Mouse (Mus musculus) lung, embryonic 15.5 days (tissue): ENCODE results near the gene Sypl2. TPM values are rescaled to one million over a fixed set of nuclear protein-coding genes. Genes with fewer than 3 reads are reported as not detected.
A peak's percentile ranks its signal among the peaks of the same experiment; 100 is the strongest.

Source experiments
- ATAC-seq: fragments of 200-750 bp; cut with Nextera tagmentation; 2 replicates; pipeline ENCODE4 v1.8.0; 2017; ENCODE audit warnings: moderate number of reproducible peaks, borderline replicate concordance; ENCODE audit not compliant: low FRiP score, low TSS enrichment; ENCODE audit errors: extremely low read depth
- H3K27ac ChIP-seq: fragments of 300-500 bp; sonication (generic); 2 replicates; pipeline ENCODE4 v1.5.1; 2015; ENCODE audit warnings: moderate library complexity, mild to moderate bottlenecking, inconsistent platforms
- H3K27me3 ChIP-seq: fragments of 300-500 bp; sonication (generic); 2 replicates; pipeline ENCODE4 v1.6.1; 2015; ENCODE audit warnings: inconsistent platforms
- H3K36me3 ChIP-seq: fragments of 300-500 bp; sonication (generic); 2 replicates; pipeline ENCODE4 v1.6.1; 2015; ENCODE audit warnings: inconsistent platforms
- H3K4me1 ChIP-seq: fragments of 300-500 bp; sonication (generic); 2 replicates; pipeline ENCODE4 v1.6.1; 2015; ENCODE audit warnings: inconsistent platforms
- H3K4me2 ChIP-seq: fragments of 300-500 bp; sonication (generic); 2 replicates; pipeline ENCODE4 v1.6.1; 2015; ENCODE audit warnings: inconsistent platforms, mild to moderate bottlenecking, moderate library complexity
- H3K4me3 ChIP-seq: fragments of 300-500 bp; sonication (generic); 2 replicates; pipeline ENCODE4 v1.5.1; 2015; ENCODE audit warnings: mild to moderate bottlenecking, inconsistent platforms
- H3K9ac ChIP-seq: fragments of 300-500 bp; sonication (generic); 2 replicates; pipeline ENCODE4 v1.6.1; 2015; ENCODE audit warnings: inconsistent platforms
- H3K9me3 ChIP-seq: fragments of 300-500 bp; sonication (generic); 2 replicates; pipeline ENCODE4 v1.6.1; 2016; ENCODE audit warnings: inconsistent platforms
- WGBS: fragments of 180-500 bp; shearing (Covaris S2); methylation state at CpG from one replicate; pipeline ENCODE4 v1.1.7; 2015; 5-methylcytosine and 5-hydroxymethylcytosine counted together
- polyA plus RNA-seq: library from polyadenylated mRNA; unstranded; fragments of >200 nt; fragmentation: Nextera tagmentation; extraction: Ambion mirVana; gene quantifications from 2 replicates; pipeline ENCODE4 v1.2.1, GENCODE M21; 2015

The Sypl2 gene
- polyA plus RNA-seq, 1 experiment from 2014 or later = 0.42 TPM

DNA sequence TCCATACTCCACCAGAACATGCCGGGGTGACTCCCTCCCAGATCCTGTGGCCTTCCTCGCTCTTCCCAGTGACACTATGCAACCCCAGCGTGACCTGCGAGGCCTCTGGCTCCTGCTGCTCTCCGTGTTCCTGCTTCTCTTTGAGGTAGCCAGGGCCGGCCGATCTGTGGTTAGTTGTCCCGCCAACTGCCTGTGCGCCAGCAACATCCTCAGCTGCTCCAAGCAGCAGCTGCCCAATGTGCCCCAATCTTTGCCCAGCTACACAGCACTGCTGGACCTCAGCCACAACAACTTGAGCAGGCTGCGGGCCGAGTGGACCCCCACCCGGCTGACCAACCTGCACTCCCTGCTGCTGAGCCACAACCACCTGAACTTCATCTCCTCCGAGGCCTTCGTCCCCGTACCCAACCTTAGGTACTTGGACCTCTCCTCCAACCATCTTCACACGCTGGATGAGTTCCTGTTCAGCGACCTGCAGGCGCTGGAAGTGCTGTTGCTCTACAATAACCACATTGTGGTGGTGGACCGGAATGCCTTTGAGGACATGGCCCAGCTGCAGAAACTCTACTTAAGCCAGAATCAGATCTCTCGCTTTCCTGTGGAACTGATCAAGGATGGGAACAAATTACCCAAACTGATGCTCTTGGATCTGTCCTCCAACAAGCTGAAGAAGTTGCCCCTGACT lies 39.2 kb downstream of the Sypl2 start:
- Histone ChIP-seq H3K27me3 (peaks cover 14% of the 10 kb centered on the region), H3K9me3 (no peaks in the 10 kb centered on the region), H3K9ac (no peak overlapping the region), H3K4me3 (peak overlapping the region; percentile 66; the same call in 1 of the 2 replicates), H3K27ac (no peak overlapping the region), H3K4me2 (peak overlapping the region; percentile 97; the same call in 1 of the 2 replicates), H3K4me1 (peaks cover 26% of the 10 kb centered on the region), H3K36me3 (no peaks in the 10 kb centered on the region)
- no peak for ATAC-seq
- 57% methylated on average over 20 of the region's 20 CpGs for WGBS

DNA sequence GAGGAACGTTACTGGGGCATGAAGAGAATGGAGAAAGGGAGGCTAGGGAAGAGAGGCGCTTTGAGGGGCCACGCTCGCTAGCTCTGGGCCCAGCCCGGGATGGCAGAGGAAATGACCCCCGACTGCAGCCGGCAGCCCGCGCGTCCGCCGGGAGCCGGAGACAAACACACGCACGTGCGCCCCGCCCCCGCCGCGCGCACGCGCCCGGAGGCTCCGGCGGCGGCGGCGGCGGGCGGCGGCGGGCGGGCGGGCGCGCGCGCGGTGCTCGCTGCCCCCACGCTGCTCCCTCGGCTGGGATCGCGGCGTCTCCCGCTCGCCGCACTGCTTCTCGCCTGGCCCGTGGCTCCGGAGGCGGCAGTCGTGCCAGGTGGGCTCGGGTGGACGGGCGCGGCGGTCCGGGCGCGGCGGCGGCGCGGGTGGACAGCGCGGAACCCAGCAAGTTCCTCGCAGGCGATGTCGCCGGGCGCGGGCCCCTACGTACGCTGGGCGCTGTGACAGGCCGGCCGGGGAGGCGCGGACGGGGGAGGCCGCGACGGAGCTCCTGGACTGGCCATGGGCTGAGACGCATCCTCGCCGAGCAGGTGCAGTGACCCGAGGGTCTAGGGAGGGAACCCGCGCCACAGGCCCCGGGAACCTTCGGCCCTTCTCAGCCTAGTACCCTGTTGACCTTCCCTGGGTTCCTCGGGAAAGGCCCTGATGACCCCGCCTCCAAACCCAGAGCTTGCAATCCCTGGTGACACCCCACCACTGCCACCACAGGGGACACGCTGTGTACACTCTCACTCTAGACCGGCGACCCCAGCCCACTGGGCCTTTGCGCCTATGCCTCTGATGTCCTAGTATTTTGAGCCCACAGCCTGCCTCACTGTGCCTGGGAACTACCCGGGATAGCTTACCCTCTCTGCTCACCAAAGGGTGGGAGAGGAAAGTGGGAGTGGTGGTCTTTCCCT lies 40.1 kb downstream of the Sypl2 start, which contains the start of gene Amigo1:
Amigo1 (plus strand) TSS at position 238 of the 950 bp plus-strand sequence.
- peak; percentile 66; the same call in 1 of the 2 replicates for ATAC-seq
- Histone ChIP-seq H3K27ac (no peak within 1 kb of the TSS), H3K36me3 (no peaks in the 10 kb centered on the region), H3K4me3 (peak within 1 kb of the TSS; percentile 66), H3K4me2 (peak within 1 kb of the TSS; percentile 97), H3K4me1 (peaks cover 26% of the 10 kb centered on the region), H3K27me3 (peaks cover 14% of the 10 kb centered on the region), H3K9ac (peak within 1 kb of the TSS; percentile 62), H3K9me3 (no peaks in the 10 kb centered on the region)
- WGBS = 2% methylated on average over 61 of the region's 100 CpGs

DNA sequence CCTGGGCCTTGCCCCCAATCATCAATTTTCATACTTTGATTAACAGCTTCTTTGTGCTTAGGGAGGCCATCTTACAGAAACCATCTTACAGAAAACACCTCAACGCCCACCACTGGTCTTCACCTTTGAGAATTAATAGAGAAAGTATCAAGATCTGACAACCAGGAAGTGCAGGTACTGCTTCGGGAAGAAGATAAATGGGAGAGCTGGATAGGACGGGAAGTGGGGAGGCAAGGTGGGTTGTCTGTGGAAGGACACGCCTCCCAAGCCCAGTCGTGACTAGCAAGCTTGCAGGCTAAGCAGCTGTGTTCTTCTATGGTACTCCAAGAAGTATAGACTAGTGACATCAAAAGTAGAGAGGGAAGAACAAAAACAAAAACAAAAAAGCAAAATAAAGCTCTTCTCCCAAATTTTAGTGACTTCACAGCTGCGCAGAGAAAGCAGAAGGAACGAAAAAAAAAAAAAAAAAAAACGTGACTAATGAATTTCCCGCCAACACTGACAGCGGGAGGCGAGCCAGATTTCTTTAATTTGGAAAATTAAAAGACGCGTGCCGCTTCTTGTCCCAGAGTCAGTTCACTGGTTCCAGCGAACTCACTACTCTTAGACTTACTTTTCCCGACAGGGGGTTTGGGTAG lies 40.9 kb downstream of the Sypl2 start:
- WGBS = 5% methylated on average over 16 of the region's 16 CpGs
- no peaks in the 10 kb centered on the region for H3K36me3 ChIP-seq
- H3K9ac ChIP-seq = peak overlapping the region; percentile 32
- peak overlapping the region; percentile 66 for H3K4me3 ChIP-seq
- H3K27me3 ChIP-seq = peaks cover 14% of the 10 kb centered on the region
- peak overlapping the region; percentile 97 for H3K4me2 ChIP-seq
- peaks cover 26% of the 10 kb centered on the region for H3K4me1 ChIP-seq
- ATAC-seq = no peak
- H3K27ac ChIP-seq = no peak overlapping the region
- no peaks in the 10 kb centered on the region for H3K9me3 ChIP-seq

DNA sequence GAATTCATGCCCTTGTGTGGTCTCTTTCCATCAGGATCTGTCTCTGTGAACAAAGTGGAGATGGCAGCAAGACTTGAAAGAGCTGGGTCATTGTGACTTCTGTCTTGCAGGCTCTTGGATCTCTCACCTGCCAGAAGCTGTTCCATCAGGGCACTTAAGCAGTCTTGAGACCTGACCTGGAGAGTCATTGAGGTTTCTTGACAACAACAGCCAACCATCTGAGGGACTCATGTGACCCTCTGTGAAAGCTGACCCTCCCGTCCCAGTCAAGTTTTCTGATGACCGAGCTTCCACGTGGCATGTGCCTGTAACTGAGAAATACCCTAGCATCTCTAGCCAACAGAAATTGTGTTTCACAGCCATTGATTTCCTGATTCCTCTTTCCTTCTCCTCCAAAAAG lies 41.7 kb downstream of the Sypl2 start:
- no peak overlapping the region for H3K4me3 ChIP-seq
- no peak for ATAC-seq
- no peak overlapping the region for H3K9ac ChIP-seq
- H3K27me3 ChIP-seq = peaks cover 14% of the 10 kb centered on the region
- H3K4me1 ChIP-seq = peaks cover 23% of the 10 kb centered on the region
- 44% methylated on average over 3 of the region's 3 CpGs for WGBS
- H3K4me2 ChIP-seq = no peak overlapping the region
- H3K27ac ChIP-seq = no peak overlapping the region
- H3K36me3 ChIP-seq = no peaks in the 10 kb centered on the region
- no peaks in the 10 kb centered on the region for H3K9me3 ChIP-seq

DNA sequence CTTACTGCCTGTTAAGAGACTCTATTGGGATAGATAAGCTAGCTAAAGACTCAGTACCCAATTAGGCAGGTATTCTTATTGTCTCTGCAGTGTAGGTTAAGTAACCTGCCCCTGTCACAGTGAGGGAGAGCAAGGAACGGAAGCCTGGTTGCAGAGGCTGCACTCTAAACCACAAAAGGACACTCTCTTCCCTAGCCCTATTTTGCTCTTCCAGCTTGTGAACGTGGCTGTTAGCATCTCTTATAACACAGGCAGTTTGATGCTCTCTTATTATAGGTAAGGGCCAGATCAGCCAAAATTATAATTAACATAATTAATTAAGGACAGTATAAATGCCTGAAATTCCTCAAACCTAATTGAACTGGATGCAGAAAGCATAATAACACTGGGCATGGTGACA lies 45.9 kb downstream of the Sypl2 start:
- WGBS = 50% methylated on average over 2 of the region's 2 CpGs

DNA sequence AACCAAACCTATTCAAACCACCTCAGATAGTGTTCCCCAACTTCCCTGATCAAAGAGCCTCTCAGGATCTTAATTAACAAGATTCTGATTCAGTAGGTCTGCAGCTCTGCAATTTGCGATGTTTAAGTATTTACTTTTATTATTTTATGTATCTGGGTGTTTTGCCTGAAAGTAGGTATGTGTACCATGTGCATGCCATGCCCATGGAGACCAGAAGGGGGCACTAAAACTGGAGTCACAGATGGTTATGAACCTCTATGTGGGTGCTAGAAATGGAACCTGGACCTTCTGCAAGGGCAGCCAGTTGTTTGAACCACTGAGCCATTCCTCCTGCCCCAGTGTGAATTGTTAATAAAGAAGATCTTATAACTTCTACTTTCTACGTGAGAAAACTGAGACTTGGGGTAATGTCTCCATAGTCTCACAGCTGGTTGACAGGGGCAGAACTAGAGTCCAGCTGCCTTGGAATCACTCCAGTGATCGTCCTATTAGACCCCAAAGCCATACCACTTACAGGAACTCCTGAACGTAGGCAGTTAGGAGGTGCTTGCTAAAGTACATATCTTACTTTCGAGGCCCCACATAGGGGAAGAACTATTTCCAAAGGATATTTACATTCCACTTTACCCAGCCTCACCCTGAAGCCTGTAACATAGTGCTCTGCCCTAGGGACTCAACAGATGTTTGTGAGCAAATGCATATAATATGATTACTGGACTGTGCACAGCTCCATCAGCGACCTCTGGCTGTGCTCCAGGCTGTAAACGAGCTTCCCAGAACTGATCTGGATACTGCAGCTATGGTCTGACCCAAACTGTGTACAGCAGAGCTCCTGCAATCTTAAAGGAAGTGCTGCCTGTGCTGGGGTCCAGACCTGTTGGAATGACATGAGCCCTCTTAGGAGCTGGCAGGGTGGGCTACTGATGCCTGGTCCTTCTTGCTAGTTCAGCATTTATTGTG lies 47.4 kb downstream of the Sypl2 start:
- H3K4me2 ChIP-seq = no peak overlapping the region
- H3K9me3 ChIP-seq = no peaks in the 10 kb centered on the region
- peaks cover 11% of the 10 kb centered on the region; the same call in 1 of the 2 replicates for H3K4me1 ChIP-seq
- no peak overlapping the region for H3K9ac ChIP-seq
- peak; percentile 88 for ATAC-seq
- WGBS = 35% methylated on average over 7 of the region's 7 CpGs
- H3K4me3 ChIP-seq = no peak overlapping the region
- H3K27ac ChIP-seq = peak overlapping the region; percentile 3; the same call in 1 of the 2 replicates
- peaks cover 7% of the 10 kb centered on the region; the same call in 1 of the 2 replicates for H3K27me3 ChIP-seq
- no peaks in the 10 kb centered on the region for H3K36me3 ChIP-seq

More for the DNA sequence above, 45.9 kb downstream of the Sypl2 start:
- no peak overlapping the region for H3K27ac ChIP-seq
- H3K36me3 ChIP-seq = no peaks in the 10 kb centered on the region
- H3K4me1 ChIP-seq = peaks cover 13% of the 10 kb centered on the region
- H3K27me3 ChIP-seq = peaks cover 15% of the 10 kb centered on the region
- H3K9ac ChIP-seq = no peak overlapping the region
- H3K9me3 ChIP-seq = no peaks in the 10 kb centered on the region
- ATAC-seq = no peak
- H3K4me3 ChIP-seq = no peak overlapping the region
- H3K4me2 ChIP-seq = no peak overlapping the region

DNA sequence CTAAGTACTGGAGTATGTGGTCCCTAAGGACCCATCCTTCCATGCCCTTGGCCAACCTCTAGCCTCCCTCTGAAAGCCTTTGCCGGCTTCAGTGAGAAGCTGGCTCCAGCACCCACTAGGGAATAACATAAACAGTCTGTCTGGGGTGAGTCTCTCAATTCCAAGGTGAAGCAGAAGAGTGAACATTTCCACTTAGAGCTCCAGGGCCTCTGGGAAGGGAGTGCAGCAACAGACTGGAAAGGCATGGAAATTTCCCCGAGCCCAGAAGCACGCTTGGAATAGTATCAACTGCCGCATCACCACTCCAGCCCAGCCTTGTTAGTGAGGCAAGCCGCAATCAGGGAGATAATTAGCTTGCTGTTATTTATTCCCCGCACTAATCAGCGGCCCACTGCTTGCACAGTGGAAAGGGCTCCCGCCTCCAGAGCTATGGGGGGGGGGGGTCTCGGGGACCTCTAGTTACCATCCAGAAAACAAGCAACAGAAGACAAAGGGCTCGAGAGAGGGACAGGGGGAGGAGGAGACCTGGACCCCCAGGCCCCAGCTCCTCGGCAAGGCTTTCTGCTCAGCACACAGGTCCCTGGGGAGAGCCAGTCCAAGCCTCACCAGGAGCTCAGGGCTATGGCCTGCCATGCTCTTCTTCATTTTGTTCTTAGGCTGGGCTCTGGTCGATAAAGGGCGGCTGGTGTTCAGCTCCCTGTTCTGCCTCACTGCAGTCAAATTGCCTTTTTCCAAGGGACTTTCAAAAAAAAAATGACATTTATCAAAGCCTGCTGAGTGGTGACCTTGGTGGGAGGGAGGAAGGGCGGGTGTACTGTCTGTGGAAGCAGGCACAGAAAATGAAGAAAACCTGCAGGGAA lies 51.5 kb downstream of the Sypl2 start:
- Histone ChIP-seq H3K27me3 (0 out of 2 replicates have a peak, but pooled peaks cover 7% of the 10 kb centered on the region), H3K4me3 (no peak overlapping the region), H3K27ac (no peak overlapping the region), H3K9me3 (no peaks in the 10 kb centered on the region), H3K4me2 (no peak overlapping the region), H3K36me3 (no peaks in the 10 kb centered on the region), H3K9ac (no peak overlapping the region), H3K4me1 (peaks cover 10% of the 10 kb centered on the region; the same call in 1 of the 2 replicates)
- 41% methylated on average over 13 of the region's 14 CpGs for WGBS
- ATAC-seq = no peak; the same call in 1 of the 2 replicates

DNA sequence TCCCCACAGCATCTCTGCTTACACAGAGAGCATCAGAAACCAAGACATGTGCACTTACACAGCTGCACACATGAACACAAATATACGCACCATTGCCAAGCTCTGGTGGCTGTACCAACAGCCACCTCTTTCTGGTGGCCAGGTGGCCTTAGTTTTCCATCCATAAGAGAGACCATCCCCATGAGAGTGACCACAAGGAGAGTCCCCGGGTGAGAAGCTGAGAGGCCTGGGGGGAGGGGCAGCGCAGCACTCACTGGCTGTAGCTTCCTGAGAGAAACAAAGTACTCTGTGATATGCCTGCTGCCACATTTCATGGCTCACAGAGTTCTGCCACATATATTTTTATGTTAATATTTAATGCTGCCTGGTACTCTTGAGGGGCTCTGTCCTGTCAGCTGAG lies 57.2 kb downstream of the Sypl2 start:
- H3K27ac ChIP-seq = no peak overlapping the region
- no peaks in the 10 kb centered on the region for H3K36me3 ChIP-seq
- peaks cover 19% of the 10 kb centered on the region for H3K4me1 ChIP-seq
- no peaks in the 10 kb centered on the region for H3K27me3 ChIP-seq
- no peak for ATAC-seq
- 42% methylated on average over 3 of the region's 3 CpGs for WGBS
- no peak overlapping the region for H3K4me2 ChIP-seq
- no peaks in the 10 kb centered on the region for H3K9me3 ChIP-seq
- H3K9ac ChIP-seq = no peak overlapping the region
- no peak overlapping the region for H3K4me3 ChIP-seq

DNA sequence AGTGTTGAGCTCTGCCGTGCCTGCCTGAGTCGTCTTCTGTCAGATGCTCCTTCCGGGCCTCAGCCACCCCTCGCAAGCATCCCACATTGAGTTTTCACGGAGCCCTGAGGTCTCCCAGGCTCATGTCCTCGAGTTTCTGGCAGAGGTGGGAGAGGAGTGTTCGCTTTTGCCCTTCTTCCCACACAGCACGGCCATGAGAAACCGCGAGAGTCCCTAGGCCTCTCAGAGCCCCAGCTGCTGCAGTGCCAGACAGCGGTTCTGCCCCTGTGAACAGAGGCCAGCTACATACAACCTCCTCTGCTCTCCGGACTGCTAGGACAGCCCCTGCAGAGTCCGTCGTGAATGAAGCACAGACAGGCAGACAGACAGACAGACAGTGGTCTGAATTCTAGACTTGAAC lies 58.9 kb downstream of the Sypl2 start:
- H3K9me3 ChIP-seq = no peaks in the 10 kb centered on the region
- no peak overlapping the region for H3K9ac ChIP-seq
- WGBS = 47% methylated on average over 14 of the region's 14 CpGs
- H3K27me3 ChIP-seq = no peaks in the 10 kb centered on the region; the same call in 1 of the 2 replicates
- H3K4me1 ChIP-seq = peaks cover 19% of the 10 kb centered on the region
- no peak overlapping the region for H3K4me3 ChIP-seq
- ATAC-seq = no peak
- H3K27ac ChIP-seq = no peak overlapping the region
- H3K4me2 ChIP-seq = no peak overlapping the region
- H3K36me3 ChIP-seq = no peaks in the 10 kb centered on the region
